Mouse (Mus musculus) E14TG2a.4 (cell line): ENCODE measurements around the gene Tmem229b.

Experiments
- H3K27me3 ChIP-seq: 2 replicates; pipeline ENCODE4 v1.6.1; 2014; ENCODE audit warnings: low read length, control low read depth; ENCODE audit not compliant: insufficient read depth
- H3K36me3 ChIP-seq: 2 replicates; pipeline ENCODE4 v1.6.1; 2014; ENCODE audit warnings: low read length, control low read depth; ENCODE audit not compliant: insufficient read depth
- H3K4me1 ChIP-seq: replicated peaks from 2 replicates; pipeline ENCODE4 v1.6.1; 2014; ENCODE audit warnings: low read depth, low read length, control low read depth
- H3K4me3 ChIP-seq: replicated peaks from 2 replicates; pipeline ENCODE4 v1.5.1; 2014; ENCODE audit warnings: mild to moderate bottlenecking, low read length
- H3K9me3 ChIP-seq: 2 replicates; pipeline ENCODE4 v1.6.1; 2014; ENCODE audit warnings: low read length, control low read depth
- CTCF ChIP-seq: conservative IDR thresholded peaks from 2 replicates; pipeline ENCODE4 v1.5.1; 2014; ENCODE audit warnings: low read length
- NANOG ChIP-seq: IDR thresholded peaks from 2 replicates; pipeline ENCODE4 v1.6.1; 2014; ENCODE audit warnings: borderline replicate concordance, low read length, mixed read lengths
- POU5F1 ChIP-seq: IDR thresholded peaks from 2 replicates; pipeline ENCODE4 v1.6.1; 2014; ENCODE audit warnings: low read length, borderline replicate concordance

Tmem229b gene

DNA sequence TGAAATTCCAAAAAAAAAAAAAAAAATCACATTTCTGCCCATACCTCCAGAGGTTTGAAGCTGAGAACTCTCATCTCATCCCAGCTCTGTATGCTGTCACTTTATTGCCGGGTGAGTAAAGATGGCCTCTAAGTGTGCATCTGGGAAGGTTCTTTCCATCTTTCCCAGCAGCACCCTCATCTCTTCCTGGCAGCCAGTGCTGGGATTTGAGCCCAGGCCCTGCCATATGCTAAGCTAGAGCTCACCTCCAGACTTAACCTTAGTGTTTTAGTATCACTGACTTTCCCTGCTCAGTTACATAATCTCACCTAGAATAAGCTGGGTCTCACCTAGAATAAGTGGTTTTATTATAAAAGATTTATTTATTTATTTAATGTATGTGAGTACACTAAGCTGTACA is 14.5 kb upstream of the Tmem229b start:
- no peaks in the 10 kb centered on the region for H3K9me3 ChIP-seq

GRCm38 (mm10) chr12:79017994-79018399 is 10.6 kb upstream of the Tmem229b start:
- no peaks in the 10 kb centered on the region for H3K36me3 ChIP-seq
- H3K4me3 ChIP-seq = no peak overlapping the region
- no peaks in the 10 kb centered on the region for H3K9me3 ChIP-seq
- peaks cover 55% of the 10 kb centered on the region for H3K4me1 ChIP-seq
- no peaks in the 10 kb centered on the region for H3K27me3 ChIP-seq
- TF ChIP-seq CTCF (no peak), NANOG (no peak), POU5F1 (no peak)

More for the DNA sequence above, 14.5 kb upstream of the Tmem229b start:
- no peaks in the 10 kb centered on the region for H3K27me3 ChIP-seq
- TF ChIP-seq CTCF (no peak), NANOG (no peak), POU5F1 (no peak)
- no peaks in the 10 kb centered on the region for H3K36me3 ChIP-seq
- H3K4me3 ChIP-seq = no peak overlapping the region
- peaks cover 18% of the 10 kb centered on the region for H3K4me1 ChIP-seq

- TF ChIP-seq NANOG = no peak
- TF ChIP-seq CTCF = no peak
- no peak for TF ChIP-seq POU5F1
- H3K9me3 ChIP-seq = no peaks in the 10 kb centered on the region
- peaks cover 61% of the 10 kb centered on the region for H3K4me1 ChIP-seq
- no peaks in the 10 kb centered on the region for H3K27me3 ChIP-seq
- H3K36me3 ChIP-seq = no peaks in the 10 kb centered on the region
- H3K4me3 ChIP-seq = no peak overlapping the region
Measured at GRCm38 (mm10) chr12:79016109-79016508, 8.7 kb upstream of the Tmem229b start.

DNA sequence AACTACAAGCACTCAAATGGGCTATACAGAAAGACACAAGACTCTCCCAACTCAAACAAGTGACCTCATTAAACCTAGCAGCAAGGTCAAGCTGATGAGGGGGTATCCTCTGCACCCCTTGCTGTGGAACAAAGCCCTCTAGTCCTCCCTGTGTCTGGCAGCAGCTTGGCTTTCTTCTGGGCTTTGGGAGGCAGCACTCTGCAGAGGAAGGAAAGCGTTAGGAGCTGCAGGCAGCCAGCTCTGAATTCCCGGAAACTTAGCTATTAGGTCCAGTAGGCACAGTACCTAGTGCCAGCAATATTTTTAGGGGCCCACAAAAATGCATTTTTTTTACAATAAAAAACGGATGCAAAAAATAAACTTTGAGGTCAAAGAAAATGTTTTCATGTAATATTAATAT is 3.1 kb upstream of the Tmem229b start:
- H3K4me3 ChIP-seq = no peak overlapping the region
- H3K4me1 ChIP-seq = peaks cover 60% of the 10 kb centered on the region
- H3K9me3 ChIP-seq = no peaks in the 10 kb centered on the region
- peaks cover 25% of the 10 kb centered on the region for H3K27me3 ChIP-seq
- TF ChIP-seq CTCF = no peak
- no peak for TF ChIP-seq NANOG
- TF ChIP-seq POU5F1 = no peak
- no peaks in the 10 kb centered on the region for H3K36me3 ChIP-seq

GRCm38 (mm10) chr12:79006478-79007125 is 825 bp downstream of the Tmem229b start:
- H3K4me1 ChIP-seq = peaks cover 33% of the 10 kb centered on the region
- no peaks in the 10 kb centered on the region for H3K36me3 ChIP-seq
- peak overlapping the region; percentile 96 for H3K4me3 ChIP-seq
- TF ChIP-seq CTCF (0 out of 2 replicates have a peak, but pooled peaks have one; percentile 5), NANOG (no peak), POU5F1 (no peak)
- H3K9me3 ChIP-seq = no peaks in the 10 kb centered on the region
- peaks cover 51% of the 10 kb centered on the region for H3K27me3 ChIP-seq

DNA sequence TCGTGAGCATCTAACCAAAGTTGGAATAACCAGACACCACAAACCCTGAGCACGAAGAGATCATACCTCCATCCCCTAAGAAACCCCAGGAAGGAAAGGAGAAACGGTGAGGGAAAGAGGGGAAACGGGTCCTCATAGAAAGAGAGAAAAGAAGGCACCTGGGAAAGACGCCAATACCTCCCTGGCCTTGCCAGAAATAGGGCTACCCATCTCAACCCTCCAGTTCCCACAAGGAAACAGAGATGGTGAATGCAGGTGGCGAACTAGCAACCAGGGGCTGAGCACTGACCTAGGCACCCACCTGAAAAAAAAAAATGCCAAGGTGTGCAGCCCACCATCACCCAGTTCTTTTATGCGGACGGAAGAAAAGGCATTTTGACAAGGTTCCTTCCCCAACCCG is 1.4 kb downstream of the Tmem229b start:
- Histone ChIP-seq H3K9me3 (no peaks in the 10 kb centered on the region), H3K27me3 (peaks cover 51% of the 10 kb centered on the region), H3K36me3 (no peaks in the 10 kb centered on the region), H3K4me1 (peaks cover 37% of the 10 kb centered on the region), H3K4me3 (peak overlapping the region; percentile 96)
- TF ChIP-seq NANOG (no peak), POU5F1 (no peak), CTCF (no peak)

GRCm38 (mm10) chr12:79005456-79005855 is 2.0 kb downstream of the Tmem229b start:
- Histone ChIP-seq H3K36me3 (no peaks in the 10 kb centered on the region), H3K9me3 (no peaks in the 10 kb centered on the region), H3K4me3 (no peak overlapping the region), H3K27me3 (peaks cover 51% of the 10 kb centered on the region), H3K4me1 (peaks cover 40% of the 10 kb centered on the region)
- no peak for TF ChIP-seq NANOG
- no peak for TF ChIP-seq CTCF
- TF ChIP-seq POU5F1 = no peak

- Histone ChIP-seq H3K27me3 (peaks cover 49% of the 10 kb centered on the region), H3K36me3 (no peaks in the 10 kb centered on the region), H3K4me1 (peaks cover 46% of the 10 kb centered on the region), H3K9me3 (no peaks in the 10 kb centered on the region), H3K4me3 (no peak overlapping the region)
- TF ChIP-seq NANOG (no peak), POU5F1 (no peak), CTCF (no peak)
Measured at GRCm38 (mm10) chr12:79002978-79003377, 4.4 kb downstream of the Tmem229b start.

DNA sequence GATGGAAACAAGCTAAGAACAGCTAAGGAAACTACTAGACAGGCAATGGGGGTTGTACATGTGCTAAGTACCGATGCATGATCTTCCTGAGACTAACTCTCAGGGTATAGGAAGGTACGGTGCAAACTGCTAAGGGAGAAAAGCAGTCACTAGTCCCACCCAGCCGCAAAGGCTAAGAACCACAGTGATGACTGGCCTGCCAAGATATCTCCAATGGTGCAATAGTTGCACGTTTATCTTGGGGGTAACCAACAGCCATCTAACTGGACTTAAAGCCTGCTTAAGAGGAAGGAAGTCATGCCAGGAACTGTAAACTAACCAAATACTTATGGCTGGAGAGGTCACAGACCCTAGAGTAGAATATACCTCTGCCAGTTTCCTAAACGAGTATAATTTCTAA is 5.0 kb downstream of the Tmem229b start:
- Histone ChIP-seq H3K9me3 (no peaks in the 10 kb centered on the region), H3K4me1 (peaks cover 47% of the 10 kb centered on the region), H3K27me3 (peaks cover 43% of the 10 kb centered on the region), H3K36me3 (no peaks in the 10 kb centered on the region), H3K4me3 (no peak overlapping the region)
- TF ChIP-seq NANOG (no peak), POU5F1 (no peak), CTCF (no peak)

GRCm38 (mm10) chr12:78996711-78997110 is 10.7 kb downstream of the Tmem229b start:
- H3K9me3 ChIP-seq = no peaks in the 10 kb centered on the region
- H3K27me3 ChIP-seq = no peaks in the 10 kb centered on the region
- H3K4me1 ChIP-seq = peaks cover 81% of the 10 kb centered on the region

More at GRCm38 (mm10) chr12:78996711-78997110, 10.7 kb downstream of the Tmem229b start:
- no peaks in the 10 kb centered on the region for H3K36me3 ChIP-seq
- no peak for TF ChIP-seq POU5F1
- TF ChIP-seq NANOG = peak; percentile 55; the same call in 1 of the 2 replicates
- H3K4me3 ChIP-seq = no peak overlapping the region
